Mouse (Mus musculus): ENCODE results near the gene Mnx1.

Gene Mnx1

GRCm38 (mm10) chr5:29473551-29474245 is 4.6 kb downstream of the Mnx1 start:
- TF ChIP-seq GATA4 (IDR thresholded peaks at IDR 0.05; ENCODE audit: insufficient replicate concordance, low read length), result no peak

GRCm38 (mm10) chr5:29471855-29472665 is 6.2 kb downstream of the Mnx1 start:
- TF ChIP-seq GATA4 (IDR thresholded peaks at IDR 0.05; ENCODE audit: insufficient replicate concordance, low read length), result no peak

- no peak for TF ChIP-seq GATA4 (IDR thresholded peaks at IDR 0.05; ENCODE audit: insufficient replicate concordance, low read length)
Measured at GRCm38 (mm10) chr5:29471396-29471795, 6.9 kb downstream of the Mnx1 start.

GRCm38 (mm10) chr5:29470851-29471394 is 7.3 kb downstream of the Mnx1 start:
- TF ChIP-seq GATA4 (IDR thresholded peaks at IDR 0.05; ENCODE audit: insufficient replicate concordance, low read length), result no peak

- no peak for TF ChIP-seq GATA4 (IDR thresholded peaks at IDR 0.05; ENCODE audit: insufficient replicate concordance, low read length)
Measured at GRCm38 (mm10) chr5:29470271-29470670, 8.0 kb downstream of the Mnx1 start.

GRCm38 (mm10) chr5:29469501-29469900 is 8.8 kb downstream of the Mnx1 start:
- TF ChIP-seq GATA4 (IDR thresholded peaks at IDR 0.05; ENCODE audit: insufficient replicate concordance, low read length), result no peak

GRCm38 (mm10) chr5:29468351-29469065 is 9.8 kb downstream of the Mnx1 start:
- TF ChIP-seq GATA4 (IDR thresholded peaks at IDR 0.05; ENCODE audit: insufficient replicate concordance, low read length), result no peak

- no peak for TF ChIP-seq GATA4 (IDR thresholded peaks at IDR 0.05; ENCODE audit: insufficient replicate concordance, low read length)
Measured at GRCm38 (mm10) chr5:29467489-29468350, 10.6 kb downstream of the Mnx1 start.

GRCm38 (mm10) chr5:29462943-29463686 is 15.2 kb downstream of the Mnx1 start:
- TF ChIP-seq GATA4 (IDR thresholded peaks at IDR 0.05; ENCODE audit: insufficient replicate concordance, low read length), result no peak

GRCm38 (mm10) chr5:29456895-29457656 is 21.2 kb downstream of the Mnx1 start:
- no peak for TF ChIP-seq GATA4 (IDR thresholded peaks at IDR 0.05; ENCODE audit: insufficient replicate concordance, low read length)

GRCm38 (mm10) chr5:29452352-29452751 is 25.9 kb downstream of the Mnx1 start:
- no peak for TF ChIP-seq GATA4 (IDR thresholded peaks at IDR 0.05; ENCODE audit: insufficient replicate concordance, low read length)

GRCm38 (mm10) chr5:29445275-29445674 is 33.0 kb downstream of the Mnx1 start:
- no peak for TF ChIP-seq GATA4 (IDR thresholded peaks at IDR 0.05; ENCODE audit: insufficient replicate concordance, low read length)

- no peak for TF ChIP-seq GATA4 (IDR thresholded peaks at IDR 0.05; ENCODE audit: insufficient replicate concordance, low read length)
Measured at GRCm38 (mm10) chr5:29435491-29435890, 42.8 kb downstream of the Mnx1 start.

Measured in liver, adult (tissue).